Mouse (Mus musculus): ENCODE measurements around the gene Vdac1. TPM values are rescaled to one million over a fixed set of nuclear protein-coding genes. Genes with fewer than 3 reads are reported as not detected.

Vdac1 gene
- polyA plus RNA-seq, 1 experiment from 2014 or later, result 423 TPM

DNA sequence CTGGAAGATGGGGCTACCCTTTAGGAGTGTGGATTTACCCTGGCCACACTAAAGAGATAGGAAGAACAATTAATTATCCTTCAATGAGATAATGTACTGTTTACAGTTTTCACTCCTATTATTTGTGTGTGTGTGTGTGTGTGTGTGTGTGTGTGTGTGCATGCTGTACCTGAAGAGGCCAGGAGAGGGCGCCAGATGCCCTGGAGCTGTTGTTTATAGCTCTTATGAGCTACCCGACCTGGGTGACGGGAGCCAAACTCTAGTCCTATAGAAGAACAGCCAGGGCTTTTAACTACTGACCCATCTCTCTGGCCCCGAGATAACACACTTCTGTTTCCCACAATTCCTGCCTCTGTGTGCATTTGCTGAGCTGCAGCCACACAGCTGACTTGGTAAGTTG, 25.4 kb upstream of the Vdac1 start:
- 85% methylated on average over 4 of the region's 4 CpGs for WGBS
- no peaks in the 10 kb centered on the region; the same call in 1 of the 2 replicates for H3K9me3 ChIP-seq (replicated peaks)
- no peak overlapping the region for H3K4me2 ChIP-seq
- peaks cover 11% of the 10 kb centered on the region; the same call in 1 of the 2 replicates for H3K4me1 ChIP-seq (replicated peaks)
- no peak overlapping the region for H3K27ac ChIP-seq (ENCODE audit: poor library complexity, severe bottlenecking)
- H3K27me3 ChIP-seq (replicated peaks), result no peaks in the 10 kb centered on the region
- H3K9ac ChIP-seq, result no peak overlapping the region
- no peaks in the 10 kb centered on the region for H3K36me3 ChIP-seq
- H3K4me3 ChIP-seq, result no peak overlapping the region
- ATAC-seq (ENCODE audit: insufficient number of reproducible peaks, low FRiP score), result no peak

DNA sequence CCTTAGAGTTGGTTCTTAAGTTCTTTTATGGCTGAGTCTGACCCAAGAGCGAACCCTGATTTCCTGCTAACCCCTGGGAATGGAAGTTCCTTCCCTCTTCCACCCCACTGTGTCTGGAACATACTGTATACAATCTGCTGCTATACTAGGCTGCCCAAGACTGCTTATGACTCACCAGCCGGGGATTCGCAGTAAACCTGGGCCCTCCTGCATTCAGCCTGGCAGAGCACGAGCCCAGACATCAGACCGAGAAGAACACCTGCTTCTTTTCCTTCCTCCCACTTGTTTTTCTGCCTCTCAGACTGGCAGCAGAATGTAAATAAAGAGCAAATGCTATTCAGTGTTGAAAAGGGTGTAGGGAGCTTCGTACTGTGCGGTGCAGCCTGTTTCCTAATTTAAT, 24.7 kb upstream of the Vdac1 start:
- no peaks in the 10 kb centered on the region for H3K36me3 ChIP-seq
- no peaks in the 10 kb centered on the region for H3K27me3 ChIP-seq (replicated peaks)
- no peak overlapping the region for H3K27ac ChIP-seq (ENCODE audit: poor library complexity, severe bottlenecking)
- no peak overlapping the region for H3K9ac ChIP-seq
- ATAC-seq (ENCODE audit: insufficient number of reproducible peaks, low FRiP score), result no peak
- H3K4me1 ChIP-seq (replicated peaks), result peaks cover 17% of the 10 kb centered on the region
- no peak overlapping the region for H3K4me3 ChIP-seq
- no peaks in the 10 kb centered on the region; the same call in 1 of the 2 replicates for H3K9me3 ChIP-seq (replicated peaks)
- WGBS, result 70% methylated on average over 7 of the region's 7 CpGs
- no peak overlapping the region for H3K4me2 ChIP-seq

DNA sequence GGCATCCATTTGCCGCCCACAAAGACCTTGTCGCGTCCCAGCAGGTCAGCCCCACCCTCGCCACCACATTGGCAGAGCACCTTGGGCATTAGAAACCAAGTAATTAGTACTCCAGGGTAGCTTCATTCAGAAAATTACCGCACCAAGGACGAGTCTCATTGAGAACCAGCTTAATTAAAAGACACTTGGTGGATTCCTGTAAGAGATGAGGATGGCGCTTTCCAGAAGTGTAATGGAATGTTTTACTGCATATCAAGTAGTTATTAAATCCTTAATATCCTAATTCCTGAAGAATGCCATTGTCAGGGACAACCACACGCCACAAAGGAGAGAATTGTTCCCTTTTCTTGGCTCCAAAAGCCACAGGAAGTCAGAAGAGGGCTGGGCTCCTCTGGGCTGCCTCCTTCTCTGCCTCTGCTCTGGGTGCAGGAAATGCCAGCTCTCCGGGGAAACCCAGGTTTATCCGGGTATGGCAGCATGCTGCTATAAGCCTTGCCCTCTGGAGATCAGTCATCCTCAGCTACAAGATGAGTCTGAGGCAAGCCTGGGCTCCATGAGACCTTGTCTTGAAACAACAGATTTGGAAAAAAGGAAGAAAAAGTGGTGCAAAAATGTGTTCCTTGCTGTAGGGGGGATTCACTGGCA, 22.9 kb upstream of the Vdac1 start:
- ATAC-seq (ENCODE audit: insufficient number of reproducible peaks, low FRiP score), result no peak
- no peak overlapping the region for H3K27ac ChIP-seq (ENCODE audit: poor library complexity, severe bottlenecking)
- H3K4me2 ChIP-seq, result no peak overlapping the region
- H3K4me3 ChIP-seq, result no peak overlapping the region
- H3K9me3 ChIP-seq (replicated peaks), result no peaks in the 10 kb centered on the region; the same call in 1 of the 2 replicates
- H3K36me3 ChIP-seq, result no peaks in the 10 kb centered on the region
- 68% methylated on average over 10 of the region's 10 CpGs for WGBS
- H3K4me1 ChIP-seq (replicated peaks), result peaks cover 21% of the 10 kb centered on the region
- no peaks in the 10 kb centered on the region for H3K27me3 ChIP-seq (replicated peaks)
- no peak overlapping the region for H3K9ac ChIP-seq

DNA sequence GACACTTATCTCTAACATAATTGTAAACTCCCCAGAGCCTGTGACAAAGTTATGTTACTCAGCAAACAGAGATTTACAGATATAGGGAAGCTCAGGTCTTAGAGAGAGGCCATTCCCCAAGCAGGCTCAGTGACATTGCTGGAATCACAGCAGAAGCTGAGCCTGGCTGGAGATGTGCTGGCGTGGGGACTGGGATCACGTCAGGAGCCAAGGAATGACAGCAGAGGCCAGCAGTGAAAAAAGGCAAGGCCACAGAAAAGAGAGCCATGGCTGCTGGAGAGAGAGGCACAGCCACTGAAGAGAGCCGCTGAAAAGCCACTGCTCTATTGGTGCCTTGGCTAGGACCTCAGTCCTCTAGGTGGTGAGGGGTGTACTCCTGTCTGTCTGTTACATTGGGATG, 22.3 kb upstream of the Vdac1 start:
- Histone ChIP-seq H3K4me3 (no peak overlapping the region), H3K36me3 (no peaks in the 10 kb centered on the region), H3K9ac (no peak overlapping the region), H3K4me2 (no peak overlapping the region), H3K27ac (ENCODE audit: poor library complexity, severe bottlenecking) (no peak overlapping the region), H3K9me3 (replicated peaks) (no peaks in the 10 kb centered on the region; the same call in 1 of the 2 replicates), H3K27me3 (replicated peaks) (no peaks in the 10 kb centered on the region), H3K4me1 (replicated peaks) (peaks cover 16% of the 10 kb centered on the region)
- no peak for ATAC-seq (ENCODE audit: insufficient number of reproducible peaks, low FRiP score)
- WGBS, result 43% methylated on average over 3 of the region's 3 CpGs

DNA sequence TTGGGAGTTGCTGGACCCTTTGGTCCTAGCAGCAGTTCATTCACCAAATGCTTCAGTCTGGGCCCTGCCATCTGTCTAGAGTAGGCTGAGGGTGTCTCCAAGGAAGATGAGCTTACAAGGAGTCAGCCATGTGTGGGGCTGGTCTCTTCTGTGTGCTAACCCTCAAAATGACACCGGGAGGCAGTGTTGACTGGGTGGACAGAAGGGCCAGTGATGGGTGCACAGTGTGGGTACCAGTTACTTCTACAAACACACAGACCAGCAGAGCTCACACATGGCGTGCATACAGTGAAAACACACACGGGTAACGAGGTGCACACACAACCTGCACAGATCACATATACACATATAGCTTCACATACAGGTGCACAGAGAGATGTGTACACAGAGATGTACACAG, 21.6 kb upstream of the Vdac1 start:
- Histone ChIP-seq H3K27ac (ENCODE audit: poor library complexity, severe bottlenecking) (no peak overlapping the region), H3K4me1 (replicated peaks) (peaks cover 16% of the 10 kb centered on the region), H3K27me3 (replicated peaks) (no peaks in the 10 kb centered on the region), H3K9me3 (replicated peaks) (no peaks in the 10 kb centered on the region; the same call in 1 of the 2 replicates), H3K9ac (no peak overlapping the region), H3K4me2 (no peak overlapping the region), H3K36me3 (no peaks in the 10 kb centered on the region), H3K4me3 (no peak overlapping the region)
- WGBS, result 83% methylated on average over 4 of the region's 4 CpGs
- ATAC-seq (ENCODE audit: insufficient number of reproducible peaks, low FRiP score), result no peak

DNA sequence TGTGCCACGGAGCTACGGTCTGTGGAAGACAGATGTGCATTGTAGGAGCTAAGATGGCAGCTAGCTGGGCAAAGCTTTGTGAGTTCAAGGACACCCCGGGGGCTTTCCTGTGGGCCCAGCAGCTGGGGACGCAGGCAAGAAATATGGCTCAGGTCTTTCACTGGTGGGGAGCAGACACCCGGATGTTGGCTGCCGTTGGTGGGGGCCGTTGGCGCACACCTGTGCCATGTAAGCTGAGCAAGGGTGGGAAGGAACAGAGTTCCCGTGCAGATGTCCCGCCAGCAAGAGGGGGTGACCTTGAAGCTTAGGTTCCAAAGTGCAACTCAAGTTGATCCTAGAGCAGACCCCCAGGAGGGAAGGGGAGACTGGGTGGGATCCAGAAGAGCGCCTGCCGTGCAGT, 21.1 kb upstream of the Vdac1 start:
- Histone ChIP-seq H3K9me3 (replicated peaks) (no peaks in the 10 kb centered on the region; the same call in 1 of the 2 replicates), H3K4me2 (no peak overlapping the region), H3K36me3 (no peaks in the 10 kb centered on the region), H3K27me3 (replicated peaks) (no peaks in the 10 kb centered on the region), H3K4me1 (replicated peaks) (peaks cover 16% of the 10 kb centered on the region), H3K4me3 (no peak overlapping the region), H3K9ac (no peak overlapping the region), H3K27ac (ENCODE audit: poor library complexity, severe bottlenecking) (no peak overlapping the region)
- ATAC-seq (ENCODE audit: insufficient number of reproducible peaks, low FRiP score), result no peak
- WGBS, result 90% methylated on average over 12 of the region's 12 CpGs

DNA sequence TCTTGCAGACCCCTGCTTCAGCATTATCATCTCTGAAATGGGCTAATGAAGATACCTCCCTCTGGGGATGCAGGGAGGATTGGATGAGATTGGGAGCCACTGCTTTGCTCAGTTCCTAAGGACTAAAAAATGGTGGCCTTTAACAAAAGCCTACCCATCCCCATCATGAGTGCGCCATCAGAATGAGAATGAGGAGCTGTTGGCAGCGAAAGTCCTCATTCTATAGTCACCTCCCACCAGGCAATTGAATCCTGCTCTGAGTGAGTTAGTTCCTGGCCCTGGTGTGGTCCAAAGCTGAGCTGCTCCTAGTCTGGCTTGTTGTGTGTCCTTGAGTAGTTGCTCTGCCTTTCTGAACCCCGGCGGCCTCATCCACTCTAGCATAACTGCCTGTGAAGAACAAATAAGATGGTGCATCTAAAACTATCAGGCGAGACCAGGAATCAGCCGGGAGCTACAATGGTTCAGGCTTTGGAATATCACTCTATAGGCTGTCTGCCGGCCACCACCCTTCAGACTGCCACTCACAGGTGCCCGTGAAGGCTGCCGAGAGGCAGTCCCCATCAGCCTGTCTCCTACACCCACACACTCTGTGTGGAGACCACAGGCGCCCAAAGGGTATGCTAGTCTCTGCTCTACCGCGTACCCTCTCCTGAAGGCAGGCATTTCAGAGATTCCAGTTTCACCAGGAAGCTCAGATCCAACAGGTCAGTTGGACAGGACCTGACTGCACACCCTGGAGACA, 20.4 kb upstream of the Vdac1 start:
- H3K27me3 ChIP-seq (replicated peaks), result no peaks in the 10 kb centered on the region
- no peaks in the 10 kb centered on the region for H3K36me3 ChIP-seq
- peaks cover 16% of the 10 kb centered on the region for H3K4me1 ChIP-seq (replicated peaks)
- H3K27ac ChIP-seq (ENCODE audit: poor library complexity, severe bottlenecking), result no peak overlapping the region
- no peaks in the 10 kb centered on the region; the same call in 1 of the 2 replicates for H3K9me3 ChIP-seq (replicated peaks)
- no peak overlapping the region for H3K4me2 ChIP-seq
- H3K4me3 ChIP-seq, result no peak overlapping the region
- ATAC-seq (ENCODE audit: insufficient number of reproducible peaks, low FRiP score), result peak; percentile 16; the same call in 1 of the 2 replicates
- no peak overlapping the region for H3K9ac ChIP-seq
- WGBS, result 80% methylated on average over 12 of the region's 12 CpGs

DNA sequence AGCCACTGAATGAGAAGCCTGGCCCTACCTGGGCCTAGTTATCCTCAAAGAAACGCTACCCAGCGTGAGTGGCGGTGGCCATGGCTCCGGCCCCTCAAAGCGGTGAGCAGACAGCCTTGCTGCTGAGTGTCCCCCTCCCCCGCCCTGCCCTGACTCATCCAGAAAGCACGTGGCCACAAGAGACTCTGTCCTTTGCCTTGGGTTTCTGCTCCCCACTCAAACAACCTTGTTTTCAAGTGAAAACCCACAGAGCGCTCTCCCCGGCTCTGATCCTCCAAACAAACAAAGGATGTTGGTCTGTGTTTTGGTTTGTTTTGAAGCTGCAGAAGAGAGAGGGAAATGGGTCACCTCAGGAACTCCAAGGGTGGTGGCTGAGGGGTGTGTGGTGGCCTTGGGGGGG, 19.7 kb upstream of the Vdac1 start:
- Histone ChIP-seq H3K27me3 (replicated peaks) (no peaks in the 10 kb centered on the region), H3K36me3 (no peaks in the 10 kb centered on the region), H3K27ac (ENCODE audit: poor library complexity, severe bottlenecking) (no peak overlapping the region), H3K9ac (no peak overlapping the region), H3K4me2 (no peak overlapping the region), H3K9me3 (replicated peaks) (no peaks in the 10 kb centered on the region), H3K4me1 (replicated peaks) (peaks cover 21% of the 10 kb centered on the region), H3K4me3 (no peak overlapping the region)
- WGBS, result 37% methylated on average over 9 of the region's 9 CpGs
- ATAC-seq (ENCODE audit: insufficient number of reproducible peaks, low FRiP score), result no peak

DNA sequence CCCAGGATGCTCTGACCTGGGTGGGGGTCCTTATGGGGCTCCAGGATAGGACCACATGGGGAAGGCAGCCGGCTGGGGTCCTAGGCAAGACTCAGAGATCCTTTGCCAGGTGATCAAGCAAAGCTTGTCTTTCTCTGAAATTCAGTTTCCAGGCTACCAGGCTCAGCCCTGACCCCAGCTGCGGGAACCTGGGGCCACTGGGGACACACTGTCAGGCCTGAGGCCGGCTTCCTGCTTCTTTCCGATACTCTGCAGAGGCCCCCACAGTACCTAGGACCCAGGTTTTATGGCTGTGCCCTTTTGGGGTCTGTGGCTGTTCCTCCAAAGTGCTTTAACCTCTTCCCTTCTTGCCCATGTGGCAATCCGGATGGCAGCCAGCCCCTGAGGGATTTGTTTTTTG, 19.2 kb upstream of the Vdac1 start:
- H3K4me1 ChIP-seq (replicated peaks), result peaks cover 25% of the 10 kb centered on the region
- no peaks in the 10 kb centered on the region for H3K9me3 ChIP-seq (replicated peaks)
- no peak overlapping the region for H3K9ac ChIP-seq
- 70% methylated on average over 5 of the region's 5 CpGs for WGBS
- no peak for ATAC-seq (ENCODE audit: insufficient number of reproducible peaks, low FRiP score)
- H3K36me3 ChIP-seq, result no peaks in the 10 kb centered on the region
- H3K27ac ChIP-seq (ENCODE audit: poor library complexity, severe bottlenecking), result no peak overlapping the region
- H3K4me2 ChIP-seq, result no peak overlapping the region
- H3K4me3 ChIP-seq, result no peak overlapping the region
- H3K27me3 ChIP-seq (replicated peaks), result no peaks in the 10 kb centered on the region

DNA sequence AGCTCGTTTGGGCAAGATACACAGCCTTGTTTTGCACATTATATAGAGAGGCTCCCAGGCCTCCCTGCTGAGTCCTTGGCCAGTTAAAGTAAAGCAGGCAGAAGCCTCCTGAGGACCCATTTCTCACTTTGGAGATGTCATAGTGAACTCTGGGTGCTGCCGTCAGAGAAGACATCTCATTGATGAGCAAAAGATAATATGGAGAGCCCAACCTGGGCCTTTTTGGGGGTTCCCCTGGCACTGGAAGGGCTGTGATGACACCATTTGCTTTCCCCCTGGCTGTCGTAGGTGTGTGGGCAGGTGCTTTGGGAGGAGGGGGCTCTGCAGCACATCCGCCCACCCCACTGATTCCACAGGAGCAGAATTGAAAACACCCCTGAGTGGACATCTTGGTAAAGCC, 18.4 kb upstream of the Vdac1 start:
- H3K4me1 ChIP-seq (replicated peaks), result peaks cover 29% of the 10 kb centered on the region
- no peak overlapping the region for H3K27ac ChIP-seq (ENCODE audit: poor library complexity, severe bottlenecking)
- no peak for ATAC-seq (ENCODE audit: insufficient number of reproducible peaks, low FRiP score)
- no peaks in the 10 kb centered on the region for H3K27me3 ChIP-seq (replicated peaks)
- no peaks in the 10 kb centered on the region for H3K9me3 ChIP-seq (replicated peaks)
- no peaks in the 10 kb centered on the region for H3K36me3 ChIP-seq
- H3K4me3 ChIP-seq, result no peak overlapping the region
- no peak overlapping the region for H3K9ac ChIP-seq
- no peak overlapping the region for H3K4me2 ChIP-seq
- 80% methylated on average over 4 of the region's 4 CpGs for WGBS

DNA sequence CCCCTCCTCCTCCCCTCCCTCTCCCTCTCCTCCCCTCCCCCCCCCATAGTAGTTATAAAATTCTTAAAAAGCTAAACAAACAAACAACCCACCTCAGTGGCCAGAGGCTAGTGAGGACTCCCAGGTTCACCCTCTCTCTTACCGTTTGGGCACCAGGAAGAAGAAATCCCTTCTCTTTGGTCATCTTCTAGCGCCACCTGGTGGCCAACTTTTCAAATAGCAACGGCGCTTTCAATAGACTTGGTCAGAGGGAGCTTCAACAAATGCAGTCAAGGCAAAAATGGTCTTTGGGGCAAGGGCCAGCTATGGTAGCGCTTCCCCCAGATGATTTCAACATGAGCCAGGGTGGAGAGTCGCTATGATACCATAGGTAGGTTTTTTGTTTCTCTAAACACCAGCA, 17.5 kb upstream of the Vdac1 start:
- Histone ChIP-seq H3K4me1 (replicated peaks) (peaks cover 25% of the 10 kb centered on the region), H3K9me3 (replicated peaks) (no peaks in the 10 kb centered on the region)
- ATAC-seq (ENCODE audit: insufficient number of reproducible peaks, low FRiP score), result no peak

More for the DNA sequence above, 17.5 kb upstream of the Vdac1 start:
- H3K9ac ChIP-seq, result no peak overlapping the region
- no peak overlapping the region for H3K4me2 ChIP-seq
- no peaks in the 10 kb centered on the region for H3K36me3 ChIP-seq
- no peak overlapping the region for H3K27ac ChIP-seq (ENCODE audit: poor library complexity, severe bottlenecking)
- no peaks in the 10 kb centered on the region for H3K27me3 ChIP-seq (replicated peaks)
- 5% methylated on average over 6 of the region's 6 CpGs for WGBS
- no peak overlapping the region for H3K4me3 ChIP-seq
